Mouse (Mus musculus) 3134 (cell line): ENCODE data around the gene Ltb4r2.

Source experiments
- DNase-seq: peaks from one replicate; pipeline ENCODE4 v3.0.0-alpha.2; 2011; ENCODE audit warnings: low spot score; ENCODE audit not compliant: insufficient read length; ENCODE audit errors: extremely low read depth

Ltb4r2 gene

DNA sequence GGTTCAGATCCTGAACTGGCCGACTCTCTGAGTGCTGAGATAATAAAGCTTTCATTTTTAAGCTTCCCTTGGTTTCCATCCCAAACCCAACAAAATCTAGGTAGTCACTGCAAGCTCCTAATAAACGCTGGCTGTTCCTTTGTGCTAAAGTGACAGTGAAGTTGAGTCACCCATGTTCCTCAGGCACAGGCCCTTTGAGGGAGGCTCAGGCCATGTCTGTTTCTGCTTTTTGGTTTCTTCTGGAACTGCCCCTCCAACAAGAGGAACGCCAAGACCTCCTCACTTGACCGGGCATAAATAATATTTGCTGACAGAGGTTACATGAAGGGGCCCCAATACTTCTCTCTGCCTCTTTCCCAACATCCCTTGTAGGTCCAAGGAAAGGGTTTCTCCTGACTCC is 25.5 kb upstream of the Ltb4r2 start:
- DNase-seq, result no peak

DNA sequence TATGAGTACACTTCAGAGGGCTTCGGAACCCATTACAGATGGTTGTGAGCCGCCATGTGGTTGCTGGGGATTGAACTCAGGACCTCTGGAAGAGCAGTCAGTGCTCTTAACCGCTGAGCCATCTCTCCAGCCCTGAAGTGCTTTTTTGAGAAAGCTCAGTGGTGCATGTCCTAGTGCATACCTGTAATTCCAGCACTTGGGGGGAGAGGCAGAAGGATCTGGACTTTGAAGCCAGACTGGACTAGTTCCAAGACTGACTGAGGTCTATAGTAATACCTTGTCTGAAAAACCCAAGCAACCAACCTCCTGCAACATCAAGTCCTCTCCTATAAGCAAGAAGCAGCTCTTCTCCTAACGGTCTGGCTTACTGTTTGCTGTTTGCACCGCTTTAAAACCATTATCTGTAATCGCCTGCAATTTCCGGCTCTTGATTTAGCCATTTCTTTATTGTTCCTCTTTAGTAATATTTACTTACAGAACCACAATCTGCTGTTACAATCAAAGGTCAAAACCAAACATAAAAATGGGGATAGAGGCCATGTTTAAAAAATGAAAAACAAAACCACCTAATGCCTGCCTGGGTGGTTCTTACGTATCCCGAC is 24.0 kb upstream of the Ltb4r2 start:
- DNase-seq, result no peak

DNA sequence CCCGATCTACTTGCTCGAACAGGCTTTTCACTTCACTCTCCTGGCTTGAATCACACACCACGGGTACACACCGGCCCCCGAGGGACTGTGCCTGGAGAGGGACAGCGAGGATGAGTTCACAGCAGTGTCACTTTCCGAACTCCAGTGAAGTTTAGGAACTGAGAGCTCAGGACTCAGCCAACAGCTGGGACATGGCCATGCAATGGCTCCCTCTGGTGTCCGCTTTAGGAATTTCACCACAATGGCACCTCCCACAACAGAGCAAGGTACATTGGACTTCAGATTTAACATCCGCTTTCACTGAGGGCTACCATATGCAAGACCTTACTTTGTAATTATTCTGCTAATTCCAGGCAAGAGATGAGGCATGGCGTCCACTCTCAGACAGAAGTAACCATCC is 17.5 kb upstream of the Ltb4r2 start:
- DNase-seq, result peak; percentile 50

DNA sequence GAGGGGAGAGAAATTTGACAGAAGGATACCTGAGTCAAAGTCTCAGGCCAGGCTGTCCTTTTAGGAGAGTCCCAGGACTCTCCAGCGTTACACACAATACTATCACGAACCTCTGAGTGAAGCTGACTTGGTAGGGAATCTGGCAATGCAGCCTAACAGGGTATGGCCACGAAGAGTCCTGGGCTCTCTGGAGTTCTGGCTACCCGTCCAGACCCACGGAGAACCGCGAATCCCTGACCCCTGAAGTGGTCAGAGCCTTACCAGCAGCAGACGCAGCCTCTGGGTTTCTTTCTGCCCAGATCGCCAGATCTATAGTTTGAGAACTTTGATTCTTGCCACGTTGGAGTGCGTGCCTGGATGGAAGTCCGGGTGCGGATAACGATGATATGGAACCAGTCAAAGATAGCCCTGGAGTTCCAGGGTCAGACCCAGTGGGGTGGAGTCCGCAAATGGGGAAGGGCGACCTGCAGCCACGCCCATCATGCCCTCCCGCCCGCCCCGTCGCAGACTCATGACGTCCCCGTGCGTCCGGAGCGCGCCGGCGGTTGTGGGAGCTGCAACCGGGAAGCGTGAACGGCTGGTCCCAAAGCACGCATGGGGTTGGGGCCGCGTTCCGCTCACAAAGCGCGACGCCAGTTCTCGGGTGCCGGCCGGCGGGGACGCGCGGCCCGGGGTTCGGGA is 15.9 kb upstream of the Ltb4r2 start, which contains the start of the genes Dhrs1 and Nop9:
Gene Dhrs1 (minus strand): TSS at position 511 of the 681 bp plus-strand sequence.
Gene Nop9 (plus strand): TSS at position 514 of the 681 bp plus-strand sequence.
- peak; percentile 79 for DNase-seq

DNA sequence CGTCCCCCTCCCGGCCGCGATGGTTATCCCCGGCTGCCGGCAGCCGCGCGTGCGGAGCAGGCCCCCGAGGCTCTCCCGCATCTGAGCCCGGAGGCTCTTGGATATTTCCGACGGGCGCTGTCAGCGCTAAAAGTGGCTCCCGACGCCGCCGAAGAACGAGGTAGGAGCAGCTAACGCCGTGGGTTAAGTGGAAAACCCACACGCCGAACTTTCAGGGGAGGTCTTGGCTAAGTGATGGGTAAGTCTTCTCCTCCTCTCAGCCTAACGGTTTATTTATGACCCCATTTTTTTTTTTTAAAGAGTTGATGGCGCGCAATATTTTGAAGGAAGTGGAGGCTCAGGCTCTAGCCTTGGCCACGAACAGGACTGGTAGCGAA is 15.4 kb upstream of the Ltb4r2 start:
- no peak for DNase-seq

DNA sequence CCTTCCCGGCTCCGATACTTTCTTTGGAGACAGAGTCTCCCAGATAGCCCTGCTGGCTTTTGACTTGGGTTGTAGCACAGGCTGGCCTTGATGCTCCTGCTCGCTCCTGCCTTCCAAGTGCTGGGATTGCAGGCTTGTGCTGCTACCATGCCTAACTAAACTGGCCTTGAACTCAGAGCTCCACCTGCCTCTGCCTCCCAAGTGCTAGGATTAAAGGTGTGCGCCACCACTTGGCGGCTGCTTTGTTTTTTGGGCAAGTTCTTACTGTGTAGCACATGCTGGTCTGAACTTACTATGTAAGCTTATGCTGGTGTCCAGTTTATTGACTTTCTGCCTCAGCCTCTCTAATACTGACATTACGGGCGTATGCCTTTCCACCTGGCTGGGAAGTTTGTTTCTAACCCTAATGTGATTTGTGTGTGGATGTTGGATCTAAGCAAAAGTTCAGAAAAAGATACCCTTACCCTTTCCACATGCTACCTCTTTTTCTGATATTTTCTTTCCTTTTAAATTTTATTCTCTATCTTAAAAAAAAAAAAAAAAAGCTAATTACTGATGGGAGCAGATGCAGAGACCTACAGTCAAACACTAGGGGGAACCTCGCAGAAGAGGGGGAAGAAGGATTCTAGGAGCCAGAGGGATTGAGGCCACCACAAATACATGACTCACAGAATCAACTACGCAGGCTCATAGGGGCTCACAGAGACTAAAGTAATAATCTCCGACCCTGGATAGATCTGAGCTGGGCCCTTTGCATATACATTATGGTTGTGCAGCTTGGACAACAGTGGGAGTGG is 14.0 kb upstream of the Ltb4r2 start:
- DNase-seq, result no peak

DNA sequence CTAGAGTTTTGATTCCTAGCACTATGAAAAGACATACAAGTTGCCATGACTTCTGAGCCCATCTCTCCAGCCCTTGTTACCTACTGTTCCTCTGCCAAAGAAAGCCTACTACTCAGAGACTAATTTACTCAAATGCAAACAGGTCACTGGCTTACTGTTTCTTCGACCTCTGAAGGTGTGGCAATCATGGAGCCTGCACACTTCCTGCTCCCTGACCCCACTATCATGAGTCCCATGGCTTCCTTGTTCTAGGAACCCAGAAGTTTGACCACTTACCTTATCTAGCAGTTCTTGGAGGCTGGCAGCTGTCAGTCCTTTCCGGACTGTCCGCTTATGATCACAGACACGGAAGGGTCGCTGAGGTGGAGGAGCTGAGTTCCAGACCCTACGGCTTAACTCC is 3.7 kb upstream of the Ltb4r2 start:
- DNase-seq, result no peak

DNA sequence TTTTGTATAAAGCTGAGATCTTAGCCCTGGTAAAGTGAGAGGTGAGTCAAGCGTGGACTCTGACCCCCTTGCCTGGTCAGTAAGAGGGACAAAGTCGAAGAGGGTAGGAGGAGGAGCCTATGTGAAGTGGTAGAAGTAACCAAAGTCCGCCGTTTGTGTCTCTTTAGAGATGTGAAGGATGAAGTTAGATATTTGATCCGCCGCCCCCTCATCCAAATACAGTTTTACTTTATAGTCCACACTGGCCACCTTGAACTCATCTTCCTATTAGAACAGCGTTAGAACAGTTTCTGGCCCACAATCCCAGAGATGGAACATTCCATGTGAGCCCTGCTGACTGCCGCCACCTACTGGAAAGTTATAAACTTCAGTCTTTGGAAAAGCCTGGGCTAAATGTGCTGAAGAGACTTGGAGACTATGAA is 2.9 kb upstream of the Ltb4r2 start, which contains the start of gene Cideb:
Gene Cideb (minus strand): TSS at position 96 of the 422 bp plus-strand sequence.
- peak; percentile 39 for DNase-seq

DNA sequence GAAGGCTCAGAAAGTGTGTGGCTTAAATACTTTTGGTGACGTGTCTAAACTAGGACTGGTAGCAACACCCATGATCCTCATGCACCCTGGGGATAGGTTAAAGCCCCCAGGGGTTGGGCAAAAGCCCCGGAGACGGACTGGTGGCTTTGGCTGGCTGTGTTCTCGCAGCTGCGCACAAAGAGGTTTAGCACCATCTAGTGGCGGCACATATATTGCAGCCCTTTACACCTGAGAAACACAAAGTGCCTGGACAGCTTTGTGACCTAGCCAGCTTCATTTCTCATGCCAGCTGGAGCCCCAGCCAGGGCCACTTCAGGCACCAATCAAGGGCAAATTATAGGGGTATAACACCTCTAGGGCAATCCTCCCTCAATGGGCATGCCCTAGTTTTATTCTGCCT is 1.1 kb upstream of the Ltb4r2 start:
- peak; percentile 51 for DNase-seq

DNA sequence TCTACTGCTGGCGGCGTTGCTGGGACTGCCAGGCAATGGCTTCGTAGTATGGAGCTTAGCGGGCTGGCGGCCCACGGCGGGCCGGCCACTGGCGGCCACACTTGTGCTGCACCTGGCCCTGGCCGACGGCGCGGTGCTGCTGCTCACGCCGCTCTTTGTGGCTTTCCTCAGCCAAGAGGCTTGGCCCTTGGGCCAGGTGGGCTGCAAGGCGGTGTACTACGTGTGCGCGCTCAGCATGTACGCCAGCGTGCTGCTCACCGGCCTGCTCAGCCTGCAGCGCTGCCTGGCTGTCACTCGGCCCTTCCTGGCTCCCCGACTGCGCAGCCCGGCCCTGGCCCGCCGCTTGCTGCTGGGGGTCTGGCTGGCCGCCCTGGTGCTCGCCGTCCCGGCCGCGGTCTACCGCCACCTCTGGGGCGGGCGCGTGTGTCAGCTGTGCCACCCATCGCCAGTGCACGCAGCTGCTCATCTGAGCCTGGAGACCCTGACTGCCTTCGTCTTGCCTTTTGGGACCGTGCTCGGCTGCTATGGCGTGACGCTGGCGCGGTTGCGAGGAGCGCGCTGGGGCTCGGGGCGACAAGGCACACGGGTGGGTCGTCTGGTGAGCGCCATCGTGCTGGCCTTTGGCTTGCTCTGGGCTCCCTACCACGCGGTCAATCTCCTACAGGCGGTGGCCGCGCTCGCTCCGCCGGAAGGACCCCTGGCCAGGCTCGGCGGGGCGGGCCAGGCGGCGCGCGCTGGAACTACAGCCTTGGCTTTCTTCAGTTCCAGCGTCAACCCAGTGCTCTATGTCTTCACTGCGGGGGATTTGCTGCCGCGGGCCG is 983 bp downstream of the Ltb4r2 start:
- DNase-seq, result no peak

DNA sequence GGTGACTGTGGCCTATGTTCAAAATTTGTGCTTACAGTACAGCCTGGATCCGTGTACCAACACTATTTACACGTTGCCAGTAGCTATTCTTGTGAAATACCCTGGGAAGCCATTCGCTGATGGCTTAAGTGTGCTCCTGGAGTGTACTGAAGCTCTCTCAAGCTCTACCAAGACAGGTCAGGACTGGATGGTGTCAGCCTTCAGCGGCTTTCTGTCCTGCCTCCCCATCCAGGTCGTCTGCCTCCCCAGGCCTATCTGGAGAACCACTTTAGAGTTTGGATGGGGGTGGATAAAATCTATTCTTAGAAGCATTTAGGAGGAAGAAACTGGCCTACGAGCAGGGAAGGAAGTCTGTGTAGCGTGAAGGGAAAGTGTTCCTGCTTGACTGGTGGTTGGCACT is 1.9 kb downstream of the Ltb4r2 start:
- DNase-seq, result no peak

DNA sequence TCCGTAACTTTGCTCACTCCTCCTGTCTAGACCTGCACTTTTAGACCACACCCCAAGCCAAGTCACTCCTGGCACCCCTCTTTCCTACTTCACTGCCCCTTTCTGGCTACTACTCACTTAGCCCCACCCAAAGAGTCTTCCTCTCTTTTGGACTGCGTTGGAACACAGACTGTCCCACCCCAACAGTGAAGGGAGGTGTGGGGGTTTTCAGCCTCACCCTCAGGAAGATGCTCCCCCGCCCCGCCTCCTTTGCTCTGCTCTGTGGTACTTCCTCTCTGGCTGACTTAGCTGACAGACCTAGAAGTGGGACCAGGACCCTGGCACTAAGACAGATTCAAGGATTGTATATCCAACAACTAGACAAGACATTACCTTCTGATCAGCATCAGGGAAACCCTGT is 4.5 kb downstream of the Ltb4r2 start, which contains the start of gene Ltb4r1:
Gene Ltb4r1 (plus strand): TSS at position 267 of the 400 bp plus-strand sequence.
- no peak for DNase-seq

DNA sequence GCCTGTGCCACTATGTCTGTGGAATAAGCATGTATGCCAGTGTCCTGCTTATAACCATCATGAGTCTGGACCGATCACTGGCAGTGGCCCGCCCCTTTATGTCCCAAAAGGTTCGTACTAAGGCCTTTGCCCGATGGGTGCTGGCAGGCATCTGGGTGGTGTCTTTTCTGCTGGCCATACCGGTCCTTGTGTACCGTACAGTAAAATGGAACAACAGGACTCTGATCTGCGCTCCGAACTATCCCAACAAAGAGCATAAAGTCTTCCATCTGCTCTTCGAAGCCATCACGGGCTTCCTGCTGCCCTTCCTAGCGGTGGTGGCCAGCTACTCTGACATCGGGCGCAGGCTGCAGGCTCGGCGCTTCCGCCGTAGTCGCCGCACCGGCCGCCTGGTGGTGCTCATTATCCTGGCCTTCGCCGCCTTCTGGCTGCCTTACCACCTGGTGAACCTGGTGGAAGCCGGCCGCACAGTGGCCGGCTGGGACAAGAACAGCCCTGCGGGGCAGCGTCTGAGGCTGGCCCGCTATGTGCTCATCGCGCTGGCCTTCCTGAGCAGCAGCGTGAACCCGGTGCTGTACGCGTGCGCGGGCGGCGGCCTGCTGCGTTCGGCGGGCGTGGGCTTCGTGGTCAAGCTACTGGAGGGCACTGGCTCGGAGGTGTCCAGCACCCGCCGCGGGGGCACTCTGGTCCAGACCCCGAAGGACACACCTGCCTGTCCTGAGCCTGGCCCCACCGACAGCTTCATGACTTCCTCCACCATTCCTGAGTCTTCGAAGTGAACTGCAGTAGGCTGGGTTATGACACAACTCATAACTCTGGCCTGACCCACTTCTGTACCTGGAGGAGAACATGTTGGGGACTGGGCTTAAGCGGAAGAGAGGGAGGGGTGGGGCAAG is 6.5 kb downstream of the Ltb4r2 start:
- DNase-seq, result no peak

DNA sequence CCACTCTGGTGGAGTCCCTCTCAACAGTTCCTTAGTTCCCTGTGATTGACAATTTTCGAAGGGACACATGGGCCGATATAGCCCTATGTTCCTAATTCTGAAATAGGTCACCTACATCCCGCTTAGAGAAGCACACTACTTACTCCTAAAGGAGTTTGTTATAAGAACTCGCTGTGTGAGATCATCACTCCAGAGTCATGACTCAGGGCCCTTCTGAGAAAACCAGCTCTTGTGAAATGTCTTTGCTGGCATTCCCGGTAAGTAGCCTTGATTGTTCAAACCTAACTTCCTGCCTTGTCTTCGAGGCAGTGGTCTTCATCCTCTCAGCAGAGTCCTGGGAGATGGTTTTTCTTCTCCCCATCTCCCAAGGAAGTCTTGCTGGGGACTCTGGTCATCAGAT is 7.3 kb downstream of the Ltb4r2 start:
- DNase-seq, result no peak

DNA sequence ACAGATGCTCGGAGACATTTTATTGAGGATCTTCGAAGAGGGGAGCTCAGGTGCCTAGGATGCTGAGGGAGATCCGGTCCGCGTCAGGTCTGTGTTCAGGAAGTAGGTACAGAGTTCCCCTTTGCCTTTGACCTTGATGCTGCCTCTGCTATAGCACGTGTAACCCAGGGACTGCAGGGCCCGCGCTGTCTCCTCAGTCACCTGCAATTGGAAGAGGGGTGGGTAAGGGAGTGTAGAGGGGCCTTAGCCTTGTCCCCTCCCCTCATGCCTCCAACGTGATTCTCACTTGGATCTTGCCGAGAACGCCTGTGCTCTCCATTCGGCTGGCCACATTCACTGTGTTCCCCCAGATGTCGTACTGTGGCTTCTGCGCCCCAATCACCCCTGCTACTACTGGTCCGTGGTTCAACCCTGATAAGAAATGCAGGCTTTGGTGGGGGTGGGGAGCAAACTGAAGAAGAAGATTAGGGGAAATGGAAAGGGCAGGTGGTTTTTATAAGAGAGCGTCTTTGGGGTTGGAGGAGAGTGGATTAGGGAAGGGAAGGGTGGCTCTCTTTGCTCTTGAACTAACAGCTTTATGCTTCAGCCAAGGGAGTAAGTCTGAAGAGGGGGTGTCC is 8.0 kb downstream of the Ltb4r2 start:
- no peak for DNase-seq

DNA sequence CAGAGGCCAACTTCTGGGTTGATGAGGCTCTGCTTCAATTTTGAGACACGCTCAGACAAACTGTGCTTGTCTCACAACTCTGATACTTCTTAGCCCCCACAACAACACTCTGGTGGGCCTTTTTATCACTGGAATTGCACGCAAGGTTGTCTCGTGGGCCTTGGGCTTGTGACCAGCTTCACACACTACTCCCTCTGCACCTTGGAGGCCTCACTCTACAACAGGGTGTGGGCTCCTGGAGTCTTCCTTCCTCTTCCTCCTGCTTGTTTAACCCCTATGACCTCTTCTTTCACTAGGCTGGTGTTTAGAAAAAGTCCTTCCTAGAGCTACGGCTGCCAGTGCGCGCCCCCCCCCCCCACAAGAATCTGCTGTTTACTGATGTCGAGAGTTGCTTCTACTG is 15.5 kb downstream of the Ltb4r2 start:
- DNase-seq, result no peak

DNA sequence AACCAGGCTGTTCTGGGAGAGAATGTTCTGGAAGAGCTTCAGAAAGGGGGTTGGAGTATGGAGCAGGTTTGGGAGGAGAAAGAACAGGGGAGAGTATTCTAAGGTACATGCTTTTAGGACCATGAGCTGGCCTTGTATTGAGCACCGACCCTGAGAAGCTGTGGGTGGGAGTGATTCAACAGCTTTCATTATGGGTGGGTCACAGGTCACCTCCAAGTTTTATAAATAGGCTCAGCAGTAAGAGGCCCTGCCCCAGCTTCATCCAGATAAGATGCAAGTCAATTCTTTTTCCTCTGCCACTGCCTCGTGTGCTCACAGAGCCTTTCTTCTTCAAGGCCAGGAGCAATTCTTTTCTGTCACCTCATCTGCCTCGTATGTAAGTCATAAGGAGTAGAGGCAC is 15.9 kb downstream of the Ltb4r2 start:
- no peak for DNase-seq

DNA sequence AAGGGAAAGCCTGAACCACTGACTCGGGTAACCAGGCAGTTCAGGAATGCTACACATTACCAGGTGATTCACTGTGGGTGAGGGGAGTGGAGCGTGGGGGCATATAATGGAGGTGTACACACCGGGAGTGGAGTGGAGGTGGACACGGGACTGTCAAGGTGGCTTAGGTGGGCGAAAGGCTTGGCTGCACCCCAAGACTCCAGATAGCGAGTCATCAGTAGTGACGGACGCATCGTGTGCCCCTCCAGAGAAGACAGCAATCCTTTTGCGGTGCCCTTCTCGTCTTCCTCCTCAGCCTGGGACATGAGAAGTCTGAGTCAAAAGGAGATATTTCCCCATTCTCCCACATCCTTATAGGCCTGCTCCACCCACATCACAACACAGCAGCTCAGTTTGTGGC is 16.6 kb downstream of the Ltb4r2 start:
- no peak for DNase-seq

DNA sequence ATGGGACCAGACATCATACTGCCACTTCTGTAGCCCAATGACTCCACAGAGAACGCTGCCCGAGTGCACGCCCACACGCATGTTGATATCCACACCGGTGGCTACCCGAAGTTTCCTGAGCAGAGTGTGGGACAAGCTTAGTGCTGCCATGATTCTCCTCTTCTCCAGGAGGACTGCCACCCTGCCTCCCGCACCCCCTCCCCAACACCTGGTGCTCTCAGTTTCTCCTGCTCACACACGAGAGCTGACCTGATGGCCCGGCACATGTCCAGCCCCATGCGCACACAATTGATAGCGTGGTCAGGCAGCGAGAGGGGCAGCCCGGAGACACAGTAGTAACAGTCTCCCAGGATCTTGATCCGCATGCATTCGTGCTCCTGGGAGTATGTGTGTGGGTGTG is 17.5 kb downstream of the Ltb4r2 start:
- no peak for DNase-seq
